Comparison of ENCODE assay signal across 8 mouse cellular contexts in the genomic region with DNA sequence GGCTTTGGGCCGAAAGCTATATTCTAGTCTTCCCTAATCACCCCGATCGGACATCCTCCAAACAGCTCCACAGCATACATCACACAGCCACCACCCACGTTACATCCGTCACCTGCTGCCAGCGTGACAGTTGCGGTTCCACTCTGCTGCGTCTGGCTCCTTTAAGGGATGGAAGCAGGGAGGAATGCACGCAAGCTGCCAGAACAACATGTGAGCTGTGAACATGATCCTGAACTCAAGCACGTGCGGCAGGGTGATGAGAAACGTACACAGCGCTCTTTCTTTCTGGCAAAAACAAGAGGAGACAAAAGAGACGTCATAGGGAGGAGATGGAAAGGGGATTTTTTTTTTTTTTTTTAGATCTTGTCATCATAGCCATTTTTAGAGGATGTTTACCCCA. TPM values are rescaled to one million over a fixed set of nuclear protein-coding genes. Genes with fewer than 3 reads are reported as not detected.
DNase-seq lines count a peak whose midpoint lies in the region; ATAC-seq and TF ChIP-seq lines count a peak whose summit lies in the region.

No protein-coding gene starts in this region.

- 19% methylated on average over 14 of the region's 14 CpGs for WGBS in cerebellum, adult 2 months

- intact Hi-C loops in left cerebral cortex, postnatal 4 days (cut with DNase I) = no loop called here

- TF ChIP-seq CTCF in cerebellum, adult 2 months (IDR thresholded peaks at IDR 0.05; ENCODE audit: borderline replicate concordance, insufficient read depth, low read depth, low read length) = no peak

- no peak overlapping the region for H3K27ac ChIP-seq in cerebellum, adult 2 months (ENCODE audit: insufficient read depth, low read length)

- peaks cover 3% of the 10 kb centered on the region for H3K4me1 ChIP-seq in cerebellum, adult 2 months (ENCODE audit: control insufficient read depth, insufficient read depth, low read length)

- peak; percentile 29 to 40 for DNase-seq in cerebellum, adult 2 months
- DNase-seq in cerebellum, adult 11-12 months = no peak
- peak; percentile 52 to 62 for DNase-seq in left cerebral cortex, adult 18-20 months (ENCODE audit: low spot score in 2 of 2)
- DNase-seq in left cerebral cortex, postnatal 4 days = no peak
- peak; percentile 57 to 79 for DNase-seq in kidney, postnatal 25 days
- DNase-seq in right cerebral cortex, postnatal 36 days (ENCODE audit: low spot score in 2 of 2) = peak; percentile 67 to 75
- DNase-seq in retina, postnatal 1 day = no peak

- no peak for TF ChIP-seq POLR2A in cerebellum, adult 2 months (IDR thresholded peaks at IDR 0.05; ENCODE audit: borderline replicate concordance, insufficient read depth, low read length)

- H3K27me3 ChIP-seq in cerebellum, adult 2 months (ENCODE audit: control insufficient read depth, insufficient read depth, low read length) = no peaks in the 10 kb centered on the region

- ATAC-seq in activated CD4-positive, CD25-positive, alpha-beta regulatory T cell, adult 4 months = no peak

- peak overlapping the region; percentile 32 for H3K4me3 ChIP-seq in cerebellum, adult 2 months (replicated peaks; ENCODE audit: insufficient read depth, low read depth, low read length)

RNA-seq across cellular contexts. Expression of a gene that starts 17.8 kb away (rescaled TPM):
- polyA plus RNA-seq in cerebellum, adult 2 months (2012; rRNA removed) = 59.9 and 61.6 TPM in 2 replicates
- 100 to 1,000 TPM; 102 to 105 TPM for total RNA-seq in left cerebral cortex, adult 18-20 months (2021)
- 10 to 100 TPM; 64.7 to 66.3 TPM for total RNA-seq in left cerebral cortex, postnatal 4 days (2021)
- 10 to 100 TPM; 28.5 to 32.8 TPM for polyA plus RNA-seq in activated CD4-positive, CD25-positive, alpha-beta regulatory T cell, adult 4 months (2017; shearing (Covaris generic))

Comparison
In these comparisons a context has a peak if more than half of its experiments do, and no peak if none do; other contexts are left out.
1. DNase-seq: peak in cerebellum, adult 2 months (2 of 2), left cerebral cortex, adult 18-20 months (2 of 2), kidney, postnatal 25 days (2 of 2) and right cerebral cortex, postnatal 36 days (2 of 2); none in cerebellum, adult 11-12 months (single experiment), left cerebral cortex, postnatal 4 days (single experiment) and retina, postnatal 1 day (single experiment).